Mouse (Mus musculus): Measurements from ENCODE around the gene Ccl24.

DNA sequence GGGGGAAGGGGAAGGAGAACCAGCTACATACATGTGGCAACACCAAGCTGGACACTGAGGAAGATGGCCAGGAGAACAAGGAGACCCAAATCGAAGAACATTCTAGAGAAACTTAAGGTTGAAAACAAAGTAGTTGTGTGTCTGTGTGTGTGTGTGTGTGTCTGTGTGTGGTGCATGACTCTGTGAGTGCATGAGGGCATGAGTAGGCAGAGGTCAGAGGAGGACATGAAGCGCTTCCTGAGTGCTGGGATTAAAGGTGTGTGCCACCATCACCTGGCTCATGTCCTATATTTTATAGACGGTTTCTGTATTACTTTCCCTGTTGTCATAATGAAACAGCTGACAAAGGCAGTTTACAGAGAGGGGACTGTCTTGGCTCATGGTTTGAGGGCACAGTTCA is 9.4 kb downstream of the Ccl24 start, which contains the start of gene Ccl26:
- TF ChIP-seq POLR2AphosphoS2 (IDR thresholded peaks at IDR 0.05; ENCODE audit: insufficient read length, low read depth) (no peak), MAX (IDR thresholded peaks at IDR 0.05; ENCODE audit: low read depth) (no peak), POLR2A (IDR thresholded peaks at IDR 0.05; ENCODE audit: insufficient read length, low read depth) (no peak), TCF12 (IDR thresholded peaks at IDR 0.05; ENCODE audit: insufficient read depth, poor library complexity, severe bottlenecking) (no peak), MYOD1 (IDR thresholded peaks at IDR 0.05; ENCODE audit: control insufficient read depth in 1 of 3, insufficient read length in 2 of 3, low read depth in 2 of 3) (no peak), USF1 (IDR thresholded peaks at IDR 0.05; ENCODE audit: low read depth) (no peak), CEBPB (IDR thresholded peaks at IDR 0.05; ENCODE audit: insufficient read depth, poor library complexity, severe bottlenecking) (no peak), E2F4 (IDR thresholded peaks at IDR 0.05; ENCODE audit: insufficient read depth) (no peak), MYOG (IDR thresholded peaks at IDR 0.05; ENCODE audit: control insufficient read depth in 1 of 3, insufficient read depth in 1 of 3, insufficient read length in 2 of 3, low read depth in 2 of 3) (no peak)

Data from myocyte (in vitro differentiated cells).